Mouse (Mus musculus): ENCODE results near the gene Muc1.
A peak's percentile ranks its signal among the peaks of the same experiment; 100 is the strongest.

Gene Muc1

DNA sequence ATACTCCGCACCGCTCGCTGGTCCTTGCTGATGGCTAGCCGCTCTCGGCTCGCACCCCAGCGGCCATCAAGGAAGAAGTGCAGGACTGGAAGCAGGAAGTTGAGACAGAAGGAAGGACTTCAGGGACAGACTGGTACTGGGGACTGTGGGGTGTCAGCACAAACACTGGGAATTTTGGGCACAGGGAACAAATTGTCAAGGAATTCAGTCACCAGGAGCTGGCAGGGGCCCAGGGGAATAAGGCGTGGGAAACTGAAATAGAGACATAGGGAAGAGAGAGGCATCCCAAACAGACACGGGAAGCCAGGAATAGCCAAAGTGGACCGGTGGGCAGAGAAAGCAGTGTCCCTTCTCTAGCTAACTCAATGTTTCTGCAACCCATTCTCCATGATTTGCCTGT is 7.7 kb downstream of the Muc1 start:
- DNase-seq (ENCODE audit: inconsistent ontology term), result no peak

DNA sequence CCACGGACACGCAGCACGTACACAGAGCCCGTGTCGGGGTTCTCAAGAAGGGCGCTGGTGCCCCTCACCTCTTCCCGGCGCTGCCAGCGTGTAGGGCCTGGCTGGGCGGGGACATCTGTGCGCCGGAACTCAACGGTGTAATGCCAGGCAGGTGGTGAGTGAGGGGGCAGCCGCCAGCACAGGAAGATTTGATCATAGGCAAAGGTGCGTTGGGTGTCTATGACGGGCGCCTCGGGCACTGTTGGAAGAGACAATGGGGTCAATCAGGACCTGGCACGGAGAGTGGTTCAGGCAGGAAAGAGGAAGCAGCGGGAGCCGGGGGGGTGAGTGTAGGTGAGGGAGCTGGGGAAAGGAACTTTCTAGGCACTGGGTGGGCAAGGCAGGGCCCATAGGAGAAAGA is 8.8 kb downstream of the Muc1 start:
- DNase-seq (ENCODE audit: inconsistent ontology term), result no peak

DNA sequence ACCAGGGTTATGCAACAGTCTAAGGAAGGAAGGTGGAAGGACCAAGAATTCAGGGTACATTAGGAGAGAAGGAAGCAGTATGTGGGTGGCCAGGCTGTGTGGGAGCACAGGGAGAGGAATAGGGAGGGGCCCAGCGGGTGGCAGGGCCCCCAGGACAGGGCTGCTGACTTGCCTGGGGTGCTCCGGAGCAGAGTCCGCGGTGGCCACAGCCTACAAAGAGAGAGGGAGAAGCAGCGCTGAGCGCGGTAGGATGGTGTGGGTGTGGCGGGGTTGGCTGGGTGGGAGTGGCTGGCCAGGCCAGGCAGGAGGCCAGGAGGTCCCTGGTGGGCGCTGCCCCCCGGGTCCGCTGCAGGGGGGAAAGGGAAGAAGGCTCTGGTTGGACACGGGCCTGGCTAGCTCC is 9.6 kb downstream of the Muc1 start:
- DNase-seq (ENCODE audit: inconsistent ontology term), result no peak

DNA sequence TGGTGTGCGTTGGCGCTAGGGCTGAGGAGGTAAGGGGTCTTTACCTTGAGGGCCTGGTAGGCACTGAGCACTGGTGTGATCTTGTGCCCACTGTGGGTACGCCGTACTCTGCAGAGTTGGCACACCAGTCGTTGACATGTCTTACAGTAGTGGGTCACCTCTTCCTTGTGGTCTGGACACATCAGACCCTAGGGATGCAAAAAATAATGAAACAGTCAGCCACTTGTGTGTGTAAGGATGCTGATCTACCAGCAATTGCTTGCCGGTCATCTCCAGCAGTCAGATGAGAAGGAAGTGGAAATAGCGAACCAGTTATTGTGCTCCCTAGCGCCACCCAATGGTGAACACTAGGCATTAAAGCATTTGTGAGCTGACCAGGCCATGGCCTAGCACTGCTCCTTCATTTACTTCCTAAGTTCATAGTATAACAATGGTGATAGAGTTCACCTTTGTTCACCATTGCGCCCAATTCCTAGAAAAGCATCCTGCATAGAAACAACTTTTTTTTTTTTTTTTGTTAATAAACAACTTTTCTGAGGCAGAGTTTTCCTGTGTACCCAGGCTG is 13.6 kb downstream of the Muc1 start:
- peak; percentile 39 for DNase-seq (ENCODE audit: inconsistent ontology term)

DNA sequence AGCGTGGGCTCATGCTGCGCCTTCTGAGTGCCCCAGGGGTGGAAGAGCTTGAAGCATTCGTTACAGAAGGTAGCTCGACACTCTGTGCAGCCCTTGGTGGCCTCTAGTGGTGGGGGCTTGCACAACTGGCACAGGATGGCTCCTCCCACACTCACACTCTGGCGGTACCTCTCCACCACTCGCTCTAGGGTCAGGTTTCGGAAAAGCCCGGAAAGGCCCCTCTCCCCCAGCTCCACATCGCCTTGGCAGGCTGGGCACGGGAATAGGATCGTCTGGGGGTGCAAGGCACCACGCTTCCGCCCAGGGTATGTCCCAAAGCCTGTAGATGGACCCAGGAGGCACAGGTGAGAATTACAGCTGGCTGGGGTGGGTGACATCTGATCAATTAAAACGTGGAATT is 14.8 kb downstream of the Muc1 start:
- DNase-seq (ENCODE audit: inconsistent ontology term), result peak; percentile 26

DNA sequence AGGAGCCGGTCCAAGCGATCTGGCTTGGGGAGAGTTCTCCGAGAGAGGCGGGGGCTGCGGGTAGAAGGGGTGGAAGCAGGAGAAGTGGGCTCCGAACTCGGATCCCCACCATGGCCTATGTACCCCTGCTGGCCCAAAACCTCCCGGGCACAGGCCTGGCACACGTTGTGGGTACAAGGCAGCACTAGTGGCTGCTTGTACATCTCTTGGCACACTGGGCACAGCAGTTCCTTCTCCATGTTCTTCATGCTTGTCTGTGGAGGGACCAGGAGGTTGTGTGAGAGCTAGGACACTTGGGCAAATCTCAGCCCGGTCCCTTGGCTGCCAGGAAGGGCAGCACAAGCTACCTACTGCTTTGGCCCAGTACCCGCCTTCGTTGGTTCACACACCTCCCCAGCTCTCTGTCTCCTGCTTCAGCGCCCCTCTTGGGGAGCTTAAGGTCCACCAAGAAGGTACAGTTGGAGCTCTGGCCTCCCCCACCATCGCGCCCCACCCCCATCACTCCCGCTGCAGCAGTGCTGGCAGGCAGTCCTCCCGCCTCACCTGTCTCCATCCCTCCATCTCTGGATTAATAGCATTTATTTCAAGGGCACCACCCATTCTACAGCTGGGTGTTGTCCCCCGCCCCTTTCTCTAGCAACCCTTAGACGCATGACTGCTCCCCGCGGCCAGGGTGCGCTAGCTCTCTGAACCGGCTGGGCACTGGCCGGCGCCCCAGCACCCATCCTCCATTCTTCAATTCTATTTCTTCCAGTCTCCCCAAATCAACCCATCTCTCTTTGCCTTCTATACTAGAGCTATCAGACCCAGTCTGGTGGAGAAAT is 15.5 kb downstream of the Muc1 start:
- peak; percentile 68 for DNase-seq (ENCODE audit: inconsistent ontology term)

DNA sequence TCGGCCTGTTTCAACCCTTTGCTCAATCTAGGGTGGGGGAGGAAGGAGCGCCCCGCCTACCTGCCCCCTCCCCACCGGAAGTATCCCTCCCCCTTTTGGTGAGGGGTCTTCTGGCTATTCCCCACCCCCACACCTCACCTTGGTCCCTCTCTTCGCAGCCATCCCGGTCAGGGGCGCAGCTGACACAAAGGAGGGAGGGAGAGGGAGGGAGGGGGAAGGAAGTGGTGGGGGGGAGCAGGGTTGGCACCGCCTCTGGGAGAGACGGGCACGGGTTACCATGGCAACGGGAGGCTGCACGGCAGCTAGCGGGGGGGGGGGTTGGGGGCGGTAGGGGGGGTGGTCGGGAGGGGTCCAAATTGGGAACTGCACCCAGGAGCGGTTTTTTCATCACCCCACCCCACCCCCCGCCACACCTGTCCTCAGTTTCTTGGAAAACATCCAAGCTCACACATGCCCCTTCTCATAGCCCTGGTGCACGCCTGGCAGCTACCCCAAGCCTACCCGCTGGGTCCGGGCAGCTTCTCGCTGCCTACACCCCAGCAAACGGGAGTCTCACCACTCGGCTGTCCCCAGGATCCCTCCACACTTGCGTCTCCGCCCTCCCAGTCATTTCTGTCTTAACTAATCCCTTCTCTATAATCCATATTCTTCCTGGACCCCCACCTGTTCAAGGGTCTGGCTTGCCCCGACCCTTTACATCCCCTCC is 16.3 kb downstream of the Muc1 start:
- peak; percentile 76 for DNase-seq (ENCODE audit: inconsistent ontology term)

DNA sequence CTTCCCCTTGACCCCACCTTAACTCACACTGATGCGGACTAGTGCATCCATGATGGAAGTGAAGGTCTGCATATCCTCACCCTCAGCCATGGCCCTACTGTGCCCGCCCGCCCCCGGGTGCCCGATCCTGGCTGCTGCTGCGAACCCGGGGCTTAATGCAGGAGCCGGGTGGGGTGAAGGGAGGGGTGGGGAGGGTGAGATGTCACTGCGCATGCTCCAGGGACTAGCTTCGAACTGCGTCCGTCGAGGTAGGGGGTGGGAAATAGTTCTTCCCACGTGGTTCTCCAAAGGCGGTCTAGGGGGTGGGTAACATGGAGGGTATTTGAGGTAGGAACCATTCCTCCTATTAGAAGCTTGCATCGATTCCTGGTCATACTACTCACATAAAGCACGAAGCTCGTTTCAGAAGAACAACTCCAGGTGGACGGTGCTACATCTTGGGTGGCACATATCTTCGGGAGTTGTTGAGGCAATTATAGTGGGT is 16.9 kb downstream of the Muc1 start, which contains the start of gene Krtcap2:
Gene Krtcap2 (plus strand): TSS at position 279 of the 484 bp plus-strand sequence.
- DNase-seq (ENCODE audit: inconsistent ontology term), result no peak

DNA sequence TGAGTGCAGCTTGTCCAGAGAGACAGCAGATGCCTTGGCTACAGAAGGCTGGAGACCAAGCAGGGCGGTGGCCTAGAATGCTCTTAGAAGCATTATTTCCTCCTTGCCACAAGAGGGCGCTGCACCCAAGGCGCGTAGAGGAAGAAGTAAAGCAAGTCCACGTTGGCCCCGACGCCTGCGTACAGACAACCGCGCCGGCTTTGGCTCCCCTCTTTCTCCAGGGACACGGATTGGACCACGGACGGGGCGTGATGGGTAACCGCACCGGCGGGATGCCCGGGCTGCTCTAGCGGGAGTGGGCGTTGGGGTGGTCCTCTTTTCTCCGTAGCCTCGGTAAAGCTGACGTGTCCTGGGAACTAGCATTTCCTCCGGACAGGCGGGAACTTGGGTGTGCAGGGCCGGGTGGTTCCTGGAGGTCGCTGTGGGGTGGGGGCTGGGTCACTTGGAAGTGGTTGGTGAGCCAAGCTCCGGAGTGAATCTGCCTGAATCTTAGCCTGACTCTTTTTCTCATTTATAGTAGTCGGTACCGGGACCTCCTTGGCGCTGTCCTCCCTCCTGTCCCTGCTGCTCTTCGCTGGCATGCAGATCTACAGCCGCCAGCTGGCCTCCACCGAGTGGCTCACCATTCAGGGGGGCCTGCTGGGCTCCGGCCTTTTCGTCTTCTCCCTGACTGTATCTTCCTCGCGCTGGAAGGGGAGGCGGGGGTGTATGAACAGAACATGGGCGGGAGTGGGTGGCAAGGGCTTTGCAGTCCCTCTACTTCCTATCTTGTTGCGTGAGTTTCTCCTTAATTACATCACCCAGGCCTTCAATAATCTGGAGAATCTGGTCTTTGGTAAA is 17.6 kb downstream of the Muc1 start, which contains the start of gene Trim46:
Gene Trim46 (minus strand): TSS at position 49 of the 840 bp plus-strand sequence.
- peak; percentile 93 for DNase-seq (ENCODE audit: inconsistent ontology term)

DNA sequence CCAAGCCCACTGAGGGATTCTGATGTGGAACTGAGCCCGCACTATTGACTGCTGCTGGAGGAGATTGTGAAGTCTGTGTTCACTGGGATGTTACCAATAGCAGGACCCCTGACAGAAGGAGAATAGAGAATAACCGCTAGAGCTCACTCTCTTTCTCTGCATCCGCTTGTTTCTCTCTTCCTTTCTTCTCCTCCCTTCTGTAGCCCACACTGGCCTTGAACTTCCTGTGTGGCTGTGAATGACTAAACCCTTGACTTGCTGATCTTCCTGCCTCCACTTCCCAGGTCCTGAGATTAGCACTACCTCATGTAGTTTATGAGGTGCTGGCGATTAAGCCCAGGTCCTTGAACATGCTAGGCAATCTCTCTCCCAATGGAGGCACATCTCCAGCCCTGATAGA is 18.6 kb downstream of the Muc1 start:
- no peak for DNase-seq (ENCODE audit: inconsistent ontology term)

DNA sequence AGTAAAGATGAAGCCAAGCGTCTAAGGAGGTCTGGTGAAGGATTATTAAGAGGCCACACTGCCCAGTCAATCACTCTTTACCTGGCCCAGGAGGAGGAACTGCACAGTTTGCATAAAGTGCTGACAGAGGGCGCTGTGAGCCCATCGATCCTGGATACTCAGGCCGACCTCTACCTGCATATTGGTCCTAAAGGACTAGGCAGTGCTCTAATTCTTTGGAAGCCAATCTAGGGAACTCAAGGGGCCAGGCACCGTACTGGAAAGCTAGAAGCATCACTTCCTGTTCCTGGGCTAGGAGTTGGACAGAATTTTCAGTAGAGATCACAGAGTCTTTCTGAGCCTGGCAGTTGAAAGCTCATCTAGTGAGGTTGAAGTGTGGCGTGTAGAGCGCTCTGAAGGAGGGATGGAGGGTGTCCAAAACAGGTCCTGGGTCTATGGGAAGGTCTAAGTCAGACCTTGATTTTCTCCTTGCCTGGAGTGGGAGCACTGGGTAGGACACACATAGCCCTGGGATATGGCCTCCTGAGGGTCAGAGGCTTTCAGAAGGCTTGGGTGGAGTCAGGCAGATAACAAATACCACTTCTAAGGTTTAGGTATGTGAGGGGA is 21.7 kb downstream of the Muc1 start:
- DNase-seq (ENCODE audit: inconsistent ontology term), result peak; percentile 40

DNA sequence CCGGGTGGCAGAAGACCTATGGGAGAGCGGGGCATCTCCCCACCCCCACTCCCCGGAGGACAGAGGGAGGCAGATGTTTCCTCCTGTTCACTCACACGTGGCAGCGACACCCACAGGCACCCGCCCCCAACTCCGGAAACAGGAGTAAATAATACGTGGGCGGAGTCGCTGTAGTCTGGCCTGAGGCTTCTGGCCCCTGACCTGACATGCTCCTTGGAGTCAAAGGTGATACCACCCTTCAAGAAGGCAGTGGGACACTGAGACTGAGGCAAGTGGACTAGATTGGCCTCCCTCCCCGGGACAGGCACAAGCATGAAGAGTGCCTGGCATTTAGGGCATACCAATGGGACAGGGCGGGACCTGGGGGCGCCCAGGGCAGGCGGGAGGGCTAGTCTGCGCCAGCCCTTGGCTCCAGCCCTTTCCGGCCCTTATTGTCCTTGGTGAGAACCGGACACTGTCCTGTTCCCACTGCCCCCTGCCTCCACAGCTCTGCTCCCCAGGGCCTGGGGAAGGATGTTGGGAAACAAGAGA is 22.6 kb downstream of the Muc1 start:
- peak; percentile 42 for DNase-seq (ENCODE audit: inconsistent ontology term)

DNA sequence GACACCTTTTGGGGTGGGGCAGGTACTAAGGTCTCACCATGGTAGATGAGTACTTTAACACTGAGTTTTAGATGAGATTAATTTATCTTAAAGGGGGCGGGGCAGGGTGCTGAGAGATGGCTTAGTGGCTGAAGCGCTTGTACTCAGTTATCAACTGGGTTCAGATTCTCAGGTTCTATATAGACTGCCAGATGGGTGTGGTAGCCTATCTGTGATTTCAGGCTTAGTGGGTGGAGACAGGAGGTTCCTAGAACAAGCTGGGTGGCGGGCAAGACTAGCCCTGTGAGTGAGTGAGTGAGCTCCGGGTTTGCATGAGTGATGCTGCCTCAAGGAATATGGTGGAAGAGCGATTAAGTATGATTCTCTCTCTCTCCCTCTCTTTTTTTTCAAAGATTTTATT is 26.1 kb downstream of the Muc1 start:
- no peak for DNase-seq (ENCODE audit: inconsistent ontology term)

DNA sequence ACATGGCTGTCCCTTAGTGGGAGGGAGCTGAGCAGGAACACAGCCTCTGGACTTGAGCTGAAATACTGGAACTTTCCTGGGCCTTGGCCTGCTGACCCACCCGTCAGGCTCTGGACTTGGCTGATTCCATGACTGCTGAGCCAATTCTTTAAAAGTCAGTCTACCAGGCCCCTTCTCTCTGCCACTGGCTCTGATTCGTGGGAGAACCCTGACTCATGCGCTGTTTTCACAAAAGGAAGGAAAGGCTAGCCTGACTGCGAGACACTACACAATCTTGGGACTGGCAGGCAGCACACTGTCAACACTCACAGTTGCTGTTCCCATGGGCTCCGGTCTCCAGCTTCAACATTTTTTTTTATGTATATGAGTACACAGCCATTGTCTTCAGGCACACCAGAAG is 27.3 kb downstream of the Muc1 start:
- DNase-seq (ENCODE audit: inconsistent ontology term), result no peak

DNA sequence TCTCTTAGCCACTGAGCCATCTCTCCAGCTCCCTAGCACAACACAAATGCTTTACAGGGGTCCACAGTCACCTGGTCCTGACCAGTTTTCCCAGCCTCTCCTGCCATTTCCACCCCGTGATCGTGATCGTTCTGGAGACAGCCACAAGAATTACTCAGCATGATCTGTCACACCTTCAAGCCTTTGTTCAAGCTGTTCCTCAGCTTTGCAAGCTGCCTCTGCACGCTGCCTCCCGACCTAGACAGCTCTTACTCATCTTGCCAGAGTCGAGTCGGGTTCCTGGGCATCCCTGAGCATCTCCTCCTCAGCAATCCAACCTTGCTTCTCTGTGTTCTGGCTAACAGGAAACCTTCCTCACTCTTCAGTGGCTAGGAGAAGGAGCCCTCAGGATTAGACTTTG is 30.2 kb downstream of the Muc1 start, which contains the start of gene Dpm3:
Gene Dpm3 (plus strand): TSS at position 283 of the 400 bp plus-strand sequence.
- DNase-seq (ENCODE audit: inconsistent ontology term), result no peak

DNA sequence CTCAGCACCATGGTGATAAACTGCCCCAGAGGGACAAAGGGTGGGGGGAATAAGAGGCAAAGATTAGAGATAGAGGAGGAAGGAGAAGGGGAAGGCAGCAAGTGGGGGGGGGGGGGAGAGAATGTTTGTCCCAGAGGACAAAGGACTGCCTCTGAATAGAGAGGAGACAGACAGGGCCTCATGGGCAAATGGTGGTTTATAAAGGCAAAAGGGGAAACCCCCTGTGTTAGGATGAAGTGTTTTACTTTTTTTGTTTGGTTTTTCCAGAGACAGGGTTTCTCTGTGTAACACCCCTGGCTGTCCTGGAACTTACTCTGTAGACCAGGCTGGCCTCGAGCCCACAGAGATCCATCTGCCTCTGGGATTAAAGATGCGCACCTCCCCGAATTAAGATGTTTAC is 31.4 kb downstream of the Muc1 start:
- no peak for DNase-seq (ENCODE audit: inconsistent ontology term)

DNA sequence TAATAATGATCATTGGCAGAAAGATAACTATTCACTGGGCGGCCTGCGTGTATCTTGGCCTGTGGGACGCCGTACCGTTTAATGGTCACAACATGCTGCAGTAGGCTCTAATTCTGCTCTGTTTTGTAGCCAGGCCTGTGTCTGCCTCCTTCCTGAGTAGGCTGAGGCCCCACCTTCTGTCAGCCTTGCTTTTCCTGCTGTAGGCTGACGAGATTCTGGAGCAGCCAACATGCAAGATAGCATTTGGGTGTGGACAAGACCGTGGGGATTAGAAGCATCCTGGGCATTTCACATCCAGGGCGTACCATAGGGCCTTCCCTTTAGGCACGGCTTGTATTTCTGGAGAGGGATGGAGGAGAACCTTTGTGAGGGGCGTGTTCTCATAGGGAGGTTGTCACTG is 33.6 kb downstream of the Muc1 start:
- no peak for DNase-seq (ENCODE audit: inconsistent ontology term)

DNA sequence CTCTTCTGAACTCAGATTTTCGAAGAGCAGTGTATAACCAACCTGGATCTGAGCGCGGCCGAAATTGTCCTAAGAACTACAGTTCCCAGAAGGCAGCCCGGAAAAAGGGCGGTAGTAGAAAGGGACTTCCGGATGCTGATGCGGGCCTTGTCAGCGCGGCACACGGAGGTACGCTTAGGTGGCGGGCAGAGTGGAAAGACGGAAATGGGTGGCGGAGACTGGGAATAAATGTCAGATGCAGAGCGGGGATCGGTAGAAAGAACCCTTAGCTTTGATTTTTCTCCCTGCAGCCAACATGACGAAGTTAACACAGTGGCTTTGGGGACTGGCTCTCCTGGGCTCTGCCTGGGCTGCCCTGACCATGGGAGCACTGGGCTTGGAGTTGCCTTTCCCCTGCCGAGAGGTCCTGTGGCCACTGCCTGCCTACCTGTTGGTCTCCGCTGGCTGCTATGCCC is 37.6 kb downstream of the Muc1 start:
- DNase-seq (ENCODE audit: inconsistent ontology term), result peak; percentile 66

DNA sequence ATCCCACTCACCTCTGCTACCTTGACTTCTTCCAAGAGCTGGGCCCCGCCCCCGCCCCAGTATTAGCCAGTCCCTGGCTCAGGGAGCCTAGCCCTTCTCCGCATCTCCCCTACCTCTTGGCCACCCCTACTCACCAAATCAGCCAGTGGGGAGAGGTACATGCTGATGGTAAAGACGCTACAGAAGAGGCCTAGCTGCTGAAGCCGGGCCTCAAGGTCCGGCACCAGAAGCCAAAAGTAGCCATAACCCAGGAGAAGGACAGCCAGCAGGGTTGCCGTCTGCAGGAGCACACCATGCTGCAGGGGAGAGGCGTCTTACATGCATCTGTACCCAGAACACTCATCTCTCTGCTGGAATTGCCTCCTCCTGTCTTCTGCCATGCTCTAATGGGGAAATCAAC is 40.1 kb downstream of the Muc1 start:
- DNase-seq (ENCODE audit: inconsistent ontology term), result no peak

DNA sequence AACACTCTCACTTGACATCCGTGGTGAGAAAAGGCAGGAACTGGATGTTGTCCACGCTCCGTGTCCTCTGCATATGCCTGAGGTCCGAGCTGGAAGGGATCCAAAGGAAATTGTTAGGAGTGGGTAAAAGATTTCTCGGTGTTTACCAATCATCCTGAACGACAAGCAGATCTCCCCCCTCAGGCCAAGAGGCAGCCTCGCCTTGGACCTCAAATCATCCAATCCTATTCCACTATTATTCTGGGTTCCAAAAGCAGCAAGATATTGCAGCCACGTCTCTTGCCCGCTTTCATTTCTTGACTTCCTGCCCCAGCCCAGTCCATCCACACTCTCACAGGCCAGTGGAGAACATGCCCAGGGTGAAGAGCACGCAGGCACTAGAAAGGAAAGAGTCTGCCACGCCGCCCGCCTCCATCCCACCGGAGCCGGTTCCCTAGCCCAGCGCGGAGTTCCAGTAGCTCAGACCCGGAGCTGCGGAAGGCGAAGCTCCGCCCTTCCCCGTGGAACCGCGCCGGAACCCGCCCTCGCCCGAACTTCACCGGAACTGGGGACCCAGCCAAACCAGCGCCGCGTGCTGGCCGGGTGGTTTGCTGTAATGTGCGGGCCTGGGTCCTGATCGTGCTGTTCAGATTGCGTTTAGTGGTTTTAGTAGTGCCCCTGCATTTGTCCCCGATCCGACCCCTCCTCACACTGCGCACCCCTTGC is 41.3 kb downstream of the Muc1 start, which contains the start of gene Slc50a1:
Gene Slc50a1 (minus strand): TSS at position 520 of the 705 bp plus-strand sequence.
- DNase-seq (ENCODE audit: inconsistent ontology term), result peak; percentile 81
